Mouse (Mus musculus) lung, embryonic 15.5 days (tissue): ENCODE measurements at regions not wholly inside any gene's neighbourhood (a gene's known extent, or its start where the extent isn't known, plus 50 kb on each side); places are given as distances from the start of the nearest gene placed in this dataset.

ENCODE experiments used
- ATAC-seq: fragments of 200-750 bp; cut with Nextera tagmentation; 2 replicates; pipeline ENCODE4 v1.8.0; 2017; ENCODE audit warnings: moderate number of reproducible peaks, borderline replicate concordance; ENCODE audit not compliant: low FRiP score, low TSS enrichment; ENCODE audit errors: extremely low read depth
- H3K27ac ChIP-seq: fragments of 300-500 bp; sonication (generic); 2 replicates; pipeline ENCODE4 v1.5.1; 2015; ENCODE audit warnings: moderate library complexity, mild to moderate bottlenecking, inconsistent platforms
- H3K27me3 ChIP-seq: fragments of 300-500 bp; sonication (generic); 2 replicates; pipeline ENCODE4 v1.6.1; 2015; ENCODE audit warnings: inconsistent platforms
- H3K36me3 ChIP-seq: fragments of 300-500 bp; sonication (generic); 2 replicates; pipeline ENCODE4 v1.6.1; 2015; ENCODE audit warnings: inconsistent platforms
- H3K4me1 ChIP-seq: fragments of 300-500 bp; sonication (generic); 2 replicates; pipeline ENCODE4 v1.6.1; 2015; ENCODE audit warnings: inconsistent platforms
- H3K4me2 ChIP-seq: fragments of 300-500 bp; sonication (generic); 2 replicates; pipeline ENCODE4 v1.6.1; 2015; ENCODE audit warnings: inconsistent platforms, mild to moderate bottlenecking, moderate library complexity
- H3K4me3 ChIP-seq: fragments of 300-500 bp; sonication (generic); 2 replicates; pipeline ENCODE4 v1.5.1; 2015; ENCODE audit warnings: mild to moderate bottlenecking, inconsistent platforms
- H3K9ac ChIP-seq: fragments of 300-500 bp; sonication (generic); 2 replicates; pipeline ENCODE4 v1.6.1; 2015; ENCODE audit warnings: inconsistent platforms
- H3K9me3 ChIP-seq: fragments of 300-500 bp; sonication (generic); 2 replicates; pipeline ENCODE4 v1.6.1; 2016; ENCODE audit warnings: inconsistent platforms
- WGBS: fragments of 180-500 bp; shearing (Covaris S2); methylation state at CpG from one replicate; pipeline ENCODE4 v1.1.7; 2015; 5-methylcytosine and 5-hydroxymethylcytosine counted together

GRCm38 (mm10) chr2:83396307-83396706, 247.9 kb upstream of the Zc3h15 start:
- Histone ChIP-seq H3K9ac (no peak overlapping the region), H3K27ac (no peak overlapping the region), H3K27me3 (no peaks in the 10 kb centered on the region), H3K36me3 (no peaks in the 10 kb centered on the region), H3K4me1 (no peaks in the 10 kb centered on the region), H3K9me3 (no peaks in the 10 kb centered on the region), H3K4me3 (no peak overlapping the region), H3K4me2 (no peak overlapping the region)
- WGBS = 37% methylated on average over 1 of the region's 1 CpGs
- no peak for ATAC-seq

GRCm38 (mm10) chr2:83396820-83397609, 247.2 kb upstream of the Zc3h15 start:
- no peaks in the 10 kb centered on the region for H3K9me3 ChIP-seq
- no peak overlapping the region for H3K27ac ChIP-seq

GRCm38 (mm10) chr2:83442739-83443138, 201.5 kb upstream of the Zc3h15 start:
- H3K27ac ChIP-seq = no peak overlapping the region
- no peak overlapping the region for H3K4me3 ChIP-seq
- H3K4me1 ChIP-seq = no peaks in the 10 kb centered on the region
- no peak overlapping the region for H3K4me2 ChIP-seq
- H3K9ac ChIP-seq = no peak overlapping the region
- WGBS = 30% methylated on average over 5 of the region's 5 CpGs
- H3K9me3 ChIP-seq = no peaks in the 10 kb centered on the region
- H3K27me3 ChIP-seq = no peaks in the 10 kb centered on the region
- ATAC-seq = peak; percentile 76; the same call in 1 of the 2 replicates
- no peaks in the 10 kb centered on the region for H3K36me3 ChIP-seq

More at GRCm38 (mm10) chr2:83396820-83397609, 247.2 kb upstream of the Zc3h15 start:
- WGBS = 80% methylated on average over 2 of the region's 2 CpGs
- Histone ChIP-seq H3K4me1 (no peaks in the 10 kb centered on the region), H3K4me2 (no peak overlapping the region), H3K4me3 (no peak overlapping the region), H3K9ac (no peak overlapping the region), H3K27me3 (no peaks in the 10 kb centered on the region), H3K36me3 (no peaks in the 10 kb centered on the region)
- ATAC-seq = no peak

GRCm38 (mm10) chr2:83451378-83451777, 192.9 kb upstream of the Zc3h15 start:
- H3K4me2 ChIP-seq = no peak overlapping the region
- no peaks in the 10 kb centered on the region for H3K27me3 ChIP-seq
- no peaks in the 10 kb centered on the region for H3K36me3 ChIP-seq
- no peak overlapping the region for H3K9ac ChIP-seq
- H3K4me1 ChIP-seq = no peaks in the 10 kb centered on the region
- H3K27ac ChIP-seq = no peak overlapping the region
- H3K9me3 ChIP-seq = no peaks in the 10 kb centered on the region
- peak; percentile 35; the same call in 1 of the 2 replicates for ATAC-seq
- no peak overlapping the region for H3K4me3 ChIP-seq
- WGBS = 86% methylated on average over 4 of the region's 4 CpGs
